Mouse (Mus musculus) hindlimb bud, embryonic 11.5 days (tissue): ENCODE data around the gene Vsx2.
"Not testable (repeated sequence)": the region's sequence is repeated elsewhere in the genome, so short reads cannot be mapped to it uniquely, and the experiment has no call there.

Source experiments
- DNase-seq: peaks from one replicate; pipeline ENCODE4 v3.0.0-alpha.2; 2012; ENCODE audit warnings: low read depth, low spot score; ENCODE audit errors: extremely low spot score

Gene Vsx2

GRCm38 (mm10) chr12:84569336-84569970 lies at the start of gene Vsx2:
Gene Vsx2, plus strand, starts transcription at chr12:84569762.
- no peak for DNase-seq

GRCm38 (mm10) chr12:84523728-84524127 lies 45.8 kb upstream of the Vsx2 start:
- DNase-seq = peak; percentile 16

GRCm38 (mm10) chr12:84524147-84525050 lies 45.2 kb upstream of the Vsx2 start:
- peak; percentile 69 for DNase-seq

- DNase-seq = no peak
These were observed 44.1 kb upstream of the Vsx2 start for GRCm38 (mm10) chr12:84525422-84525821.

GRCm38 (mm10) chr12:84530426-84530825 lies 39.1 kb upstream of the Vsx2 start:
- no peak for DNase-seq

GRCm38 (mm10) chr12:84531906-84532829 lies 37.4 kb upstream of the Vsx2 start:
- DNase-seq = no peak

GRCm38 (mm10) chr12:84532830-84533199 lies 36.7 kb upstream of the Vsx2 start:
- DNase-seq = no peak

- DNase-seq = no peak
These were observed 35.7 kb upstream of the Vsx2 start for GRCm38 (mm10) chr12:84533706-84534486.

- DNase-seq = not testable (repeated sequence)
These were observed 30.0 kb upstream of the Vsx2 start for GRCm38 (mm10) chr12:84539537-84539936.

GRCm38 (mm10) chr12:84541391-84541958 lies 28.1 kb upstream of the Vsx2 start:
- no peak for DNase-seq

GRCm38 (mm10) chr12:84546028-84546427 lies 23.5 kb upstream of the Vsx2 start:
- DNase-seq = peak; percentile 42

- no peak for DNase-seq
These were observed 22.9 kb upstream of the Vsx2 start for GRCm38 (mm10) chr12:84546577-84547085.

- DNase-seq = no peak
These were observed 21.3 kb upstream of the Vsx2 start for GRCm38 (mm10) chr12:84548251-84548650.

- no peak for DNase-seq
These were observed 14.3 kb upstream of the Vsx2 start for GRCm38 (mm10) chr12:84555218-84555617.

- no peak for DNase-seq
These were observed 7.0 kb upstream of the Vsx2 start for GRCm38 (mm10) chr12:84562558-84562957.

- no peak for DNase-seq
These were observed 2.0 kb upstream of the Vsx2 start for GRCm38 (mm10) chr12:84567576-84567975.

GRCm38 (mm10) chr12:84569976-84570693 lies 573 bp downstream of the Vsx2 start:
- DNase-seq = no peak

- no peak for DNase-seq
These were observed 1.3 kb downstream of the Vsx2 start for GRCm38 (mm10) chr12:84570694-84571415.
